Mouse (Mus musculus) spleen, adult 12 weeks (tissue): ENCODE measurements around the gene Fancd2.

Experiments used
- DNase-seq: peaks from one replicate; pipeline ENCODE4 v3.0.0; 2022; ENCODE audit warnings: low spot score

Fancd2 gene

DNA sequence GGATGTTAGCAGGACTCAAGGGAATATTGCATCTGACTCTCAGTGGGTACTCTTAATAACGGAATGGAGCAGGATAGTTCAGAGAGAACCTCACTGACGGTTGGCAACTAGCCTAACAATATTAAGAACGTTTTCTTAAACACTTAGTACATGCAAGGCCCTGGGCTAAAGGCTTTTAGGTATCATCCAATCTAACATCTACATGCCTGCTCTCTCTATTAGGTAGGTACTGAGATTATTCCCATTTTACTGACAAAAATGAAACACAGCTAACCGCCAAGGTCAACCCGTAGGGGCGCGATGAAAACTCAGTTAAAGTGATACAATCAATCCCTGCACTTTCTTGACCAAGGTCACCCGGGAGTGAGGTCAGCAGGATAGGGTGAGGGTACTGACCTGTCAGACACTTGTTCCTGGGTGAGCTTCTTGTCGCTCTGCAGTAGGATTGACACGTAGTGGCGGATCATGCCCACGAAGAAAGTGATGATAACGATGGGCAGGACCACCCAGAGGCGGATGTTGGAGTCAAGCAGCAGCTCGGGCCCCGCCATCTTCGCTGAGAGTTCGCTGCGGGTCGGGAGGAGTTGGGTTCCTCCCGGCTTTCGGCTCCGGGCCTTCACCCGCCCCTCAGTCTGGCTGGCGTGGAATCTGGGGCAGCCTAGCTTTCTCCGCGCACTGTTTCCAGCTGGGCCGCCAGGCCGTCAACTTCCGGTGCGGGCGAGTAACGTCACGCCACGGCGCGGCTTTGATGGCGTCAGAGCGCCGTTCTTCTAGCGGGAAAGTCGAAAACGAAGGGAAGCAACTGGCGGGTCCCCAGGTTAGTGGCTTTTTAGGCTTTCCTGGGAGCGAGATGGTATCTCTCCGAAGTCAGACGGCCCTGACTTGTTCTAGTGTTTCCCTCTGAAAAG, at the start of gene Fancd2, which contains the start of gene Emc3:
Fancd2 (plus strand) TSS at position 751 of the 908 bp plus-strand sequence.
Emc3 (minus strand) TSS at position 721 of the 908 bp plus-strand sequence.
- peak; percentile 94 for DNase-seq

- no peak for DNase-seq
Observed at GRCm38 (mm10) chr6:113482477-113483099, 48.9 kb upstream of the Fancd2 start.

- DNase-seq: peak; percentile 81
Observed at GRCm38 (mm10) chr6:113483100-113483615, 48.3 kb upstream of the Fancd2 start, which contains the start of gene Creld1. Creld1 (plus strand) TSS chr6:113483297.

DNA sequence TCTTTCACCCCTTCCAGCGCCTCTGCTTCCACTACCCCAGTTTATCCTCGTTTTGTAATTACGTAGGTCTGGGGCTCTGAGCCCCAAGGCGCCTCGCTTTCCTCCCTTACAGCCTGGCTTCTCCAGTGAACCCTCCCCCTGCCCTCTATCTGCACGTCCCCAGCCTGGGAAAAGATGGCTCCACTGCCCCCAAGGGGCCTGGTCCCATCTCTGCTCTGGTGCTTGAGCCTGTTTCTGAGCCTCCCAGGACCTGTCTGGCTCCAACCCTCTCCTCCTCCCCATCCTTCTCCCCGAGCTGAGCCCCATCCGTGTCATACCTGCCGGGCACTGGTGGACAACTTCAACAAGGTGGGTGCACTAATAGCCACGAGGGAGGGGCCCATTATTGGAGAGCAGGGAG, 47.8 kb upstream of the Fancd2 start:
- no peak for DNase-seq

GRCm38 (mm10) chr6:113487125-113487576, 44.3 kb upstream of the Fancd2 start:
- DNase-seq: no peak

GRCm38 (mm10) chr6:113489410-113489809, 42.1 kb upstream of the Fancd2 start:
- DNase-seq: no peak

DNA sequence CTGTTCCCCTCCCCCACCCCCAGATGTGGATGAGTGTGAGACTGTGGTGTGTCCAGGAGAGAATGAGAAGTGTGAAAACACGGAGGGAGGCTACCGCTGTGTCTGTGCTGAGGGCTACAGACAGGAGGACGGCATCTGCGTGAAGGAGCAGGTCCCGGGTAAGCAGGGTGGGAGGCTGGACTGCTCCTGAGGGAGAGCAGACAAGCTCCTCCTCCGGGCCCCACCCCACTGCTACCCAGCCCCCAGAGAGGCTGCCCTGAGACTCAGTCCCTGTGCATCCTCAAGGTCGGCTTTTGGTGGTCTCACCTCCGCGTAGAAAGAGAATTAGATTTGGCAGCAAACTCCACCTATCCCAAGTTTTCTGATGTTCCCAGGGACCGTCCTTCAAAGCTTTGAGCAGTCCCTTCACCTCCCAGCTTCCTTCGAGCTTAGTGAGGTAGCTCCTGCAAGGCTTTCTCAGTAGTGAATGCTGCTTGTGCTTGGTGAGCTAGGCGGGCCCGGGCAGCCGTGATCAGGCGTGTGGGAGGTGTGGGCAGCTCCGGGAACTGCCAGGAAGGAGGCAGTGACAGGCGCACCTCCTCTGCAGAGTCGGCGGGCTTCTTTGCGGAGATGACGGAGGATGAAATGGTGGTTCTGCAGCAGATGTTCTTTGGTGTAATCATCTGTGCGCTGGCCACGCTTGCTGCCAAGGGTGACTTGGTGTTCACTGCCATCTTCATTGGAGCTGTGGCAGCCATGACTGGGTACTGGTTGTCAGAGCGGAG, 39.2 kb upstream of the Fancd2 start:
- no peak for DNase-seq

DNA sequence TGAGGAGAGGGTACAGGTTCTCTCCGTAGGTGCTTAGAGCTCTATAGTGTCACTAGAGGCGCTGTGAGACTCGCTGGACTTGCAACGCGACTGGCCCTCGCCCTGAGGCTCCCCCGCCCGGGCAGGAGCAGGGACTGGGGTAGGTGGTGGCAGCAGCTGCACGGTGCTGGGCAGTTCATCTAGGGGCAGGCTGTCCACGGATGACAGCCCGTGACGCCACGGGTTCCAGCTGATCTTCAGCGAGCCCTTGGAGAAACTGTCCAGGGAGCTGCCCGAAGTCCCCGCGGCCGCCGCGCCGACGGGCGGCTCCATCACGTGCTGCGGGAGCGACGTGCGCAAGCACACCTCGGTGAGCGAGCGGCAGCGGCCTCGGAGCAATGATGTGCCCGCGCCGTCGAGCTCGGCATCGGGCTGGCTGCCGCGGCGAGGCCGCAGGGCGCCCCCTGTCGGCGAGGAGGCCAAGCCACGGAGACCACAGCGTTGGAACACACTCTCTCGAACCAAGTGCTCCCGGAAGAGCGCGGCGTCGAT, 37.2 kb upstream of the Fancd2 start:
- DNase-seq: peak; percentile 77

DNA sequence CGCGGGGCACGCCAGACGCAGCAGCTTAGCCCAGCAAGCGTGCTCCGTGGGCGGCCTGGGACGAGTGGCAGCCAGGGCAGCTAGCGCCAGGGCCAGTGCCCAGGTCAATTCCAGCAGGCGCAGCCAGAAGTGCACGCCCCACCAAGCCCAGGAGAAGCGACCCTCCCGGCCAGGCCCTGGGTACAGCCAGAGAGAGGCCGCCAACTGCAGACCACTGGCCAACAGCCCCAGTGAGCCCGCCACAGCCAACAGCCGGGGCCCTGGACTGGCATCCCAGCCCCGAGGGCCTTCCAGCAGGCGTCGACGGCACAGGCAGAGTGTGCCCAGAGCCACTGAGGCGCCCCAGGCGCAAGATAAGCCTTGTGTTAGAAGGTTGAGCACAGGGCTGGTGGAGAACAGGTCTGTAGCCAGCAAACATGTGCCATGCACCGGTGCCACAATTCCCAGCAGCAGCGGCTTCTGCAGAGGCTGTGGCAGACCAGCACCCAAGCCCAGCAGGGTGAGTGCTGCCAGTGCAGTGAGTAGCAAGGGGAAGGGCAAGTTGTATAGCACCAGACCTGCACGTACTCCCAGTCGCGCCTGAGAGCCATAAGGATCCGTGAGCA, 36.3 kb upstream of the Fancd2 start:
- no peak for DNase-seq

DNA sequence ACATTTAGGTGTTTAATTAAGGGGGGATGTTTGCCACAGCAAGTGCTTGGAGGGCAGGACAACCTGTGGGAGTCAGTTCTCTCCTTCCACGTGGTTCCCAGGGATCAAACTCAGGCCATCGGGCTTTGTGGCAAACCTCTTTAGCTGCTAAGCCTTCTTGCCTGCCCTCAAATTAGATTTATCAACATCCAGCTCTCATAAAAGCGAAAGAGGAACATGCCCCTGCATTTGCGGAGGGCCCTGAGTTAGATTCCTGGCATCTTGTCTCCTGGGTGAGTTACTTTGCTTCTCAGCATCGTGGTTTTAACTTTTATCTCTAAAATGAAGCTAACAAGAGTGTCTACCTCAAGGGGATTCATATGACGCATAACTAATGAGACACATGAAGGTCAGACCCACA, 32.1 kb upstream of the Fancd2 start:
- DNase-seq: no peak

DNA sequence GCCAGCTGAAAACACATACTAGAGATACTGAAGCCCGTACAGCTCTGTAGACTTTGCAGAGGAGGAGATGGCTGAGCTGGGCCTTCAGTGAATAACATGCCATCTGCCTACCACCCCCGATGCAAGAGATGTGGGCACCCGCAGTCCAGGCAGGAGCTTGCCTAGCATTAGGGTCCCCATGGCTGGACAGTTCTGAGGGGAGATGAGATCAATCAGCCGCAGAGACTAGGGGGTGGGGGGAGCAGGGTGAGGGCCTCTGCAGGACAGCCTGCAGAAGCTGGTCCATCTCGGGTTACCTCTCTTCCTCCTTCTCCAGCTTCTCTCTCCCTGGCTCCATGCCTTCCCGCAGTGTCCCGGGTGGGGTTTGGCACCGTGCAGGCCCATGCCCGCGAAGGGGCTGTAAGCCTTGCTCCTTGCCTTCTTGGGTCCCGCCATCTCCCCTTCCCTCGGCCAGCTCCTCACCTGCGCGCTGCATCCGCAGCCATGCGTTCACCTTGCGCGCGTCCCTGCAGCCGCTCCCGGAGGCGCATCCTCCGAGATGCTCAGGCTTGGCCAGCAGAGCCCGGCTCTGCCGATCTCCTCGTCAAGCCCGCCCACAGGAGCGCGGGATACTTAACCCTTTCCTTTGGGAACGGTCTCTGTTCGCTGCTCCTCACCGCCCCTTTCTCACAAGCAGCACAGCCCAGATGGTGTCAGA, 29.9 kb upstream of the Fancd2 start, which contains the start of gene Prrt3:
Prrt3 (minus strand) TSS at position 544 of the 697 bp plus-strand sequence.
- no peak for DNase-seq

DNA sequence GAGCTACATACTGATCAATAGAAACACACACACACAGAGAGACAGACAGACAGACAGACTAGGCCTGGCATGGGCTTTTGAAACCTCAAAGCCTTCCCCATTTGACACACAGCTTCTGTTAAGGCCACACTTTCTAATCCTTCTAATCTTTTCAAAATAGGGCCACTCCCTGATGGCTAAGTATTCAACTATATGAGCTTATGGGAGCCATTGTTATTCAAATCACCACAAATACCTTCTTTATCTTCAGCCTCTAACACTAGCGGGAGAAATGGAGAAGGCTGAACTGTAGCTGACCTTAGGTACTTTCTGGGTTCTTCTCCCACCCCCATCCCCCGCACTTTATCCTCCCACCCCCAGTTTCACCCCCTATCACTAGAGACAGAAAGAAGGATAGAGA, 28.7 kb upstream of the Fancd2 start:
- no peak for DNase-seq

DNA sequence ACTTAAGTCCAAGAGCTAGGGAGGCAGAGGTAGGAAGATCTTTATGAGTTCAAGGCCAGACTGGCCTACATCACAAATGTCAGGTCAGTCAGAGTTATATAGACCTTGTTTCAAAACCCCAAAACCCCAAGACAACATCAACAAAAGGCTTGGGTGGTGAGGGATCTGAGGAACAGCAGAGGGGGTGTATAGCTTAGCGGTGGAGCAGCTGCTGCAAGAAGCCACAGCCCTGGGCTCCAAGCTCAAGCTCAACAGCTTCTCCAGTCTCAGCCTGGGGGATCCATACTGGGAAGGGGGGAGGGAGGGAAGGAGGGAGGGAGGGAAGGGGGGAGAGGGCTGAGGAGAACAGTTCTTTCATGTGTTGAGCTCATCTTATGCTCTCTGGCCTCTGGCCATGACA, 25.8 kb upstream of the Fancd2 start:
- DNase-seq: no peak

GRCm38 (mm10) chr6:113507130-113507529, 24.4 kb upstream of the Fancd2 start:
- no peak for DNase-seq

GRCm38 (mm10) chr6:113508272-113508946, 23.1 kb upstream of the Fancd2 start:
- no peak for DNase-seq

DNA sequence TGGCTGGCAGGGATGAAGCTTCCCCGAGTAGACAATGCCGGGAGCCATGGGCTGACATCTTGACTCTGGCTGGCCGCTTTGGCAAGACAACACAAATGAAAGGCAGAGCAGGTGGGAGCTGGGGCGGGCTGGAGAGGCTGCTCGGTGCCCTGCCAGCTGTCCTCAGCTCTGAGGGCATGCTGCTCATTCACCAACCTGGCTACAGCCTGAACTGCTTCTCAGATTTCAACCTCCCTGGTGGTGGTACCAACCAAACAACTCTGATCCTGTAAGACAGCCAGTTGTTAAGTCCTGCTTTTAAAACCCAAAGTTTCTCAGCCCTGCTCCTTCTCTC, 22.6 kb upstream of the Fancd2 start:
- no peak for DNase-seq

DNA sequence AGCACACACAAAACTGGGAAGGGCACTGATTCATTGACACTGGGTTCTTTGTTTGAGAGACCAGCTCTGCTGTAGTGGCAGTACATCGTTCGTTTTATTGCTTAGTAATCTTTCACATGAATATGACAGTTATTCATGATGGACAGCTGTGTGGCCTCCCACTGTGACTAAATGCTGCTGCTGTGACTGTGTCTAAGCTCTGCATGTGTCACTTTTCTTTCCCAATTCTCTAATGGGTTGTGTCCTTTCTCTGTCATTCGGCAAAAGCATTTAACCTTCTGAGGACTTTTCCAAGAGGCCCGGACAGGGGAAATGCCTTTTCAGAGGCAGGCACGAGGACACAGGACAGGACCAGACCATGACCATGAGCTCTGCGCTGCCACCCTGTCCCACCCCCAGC, 17.5 kb upstream of the Fancd2 start:
- DNase-seq: no peak

DNA sequence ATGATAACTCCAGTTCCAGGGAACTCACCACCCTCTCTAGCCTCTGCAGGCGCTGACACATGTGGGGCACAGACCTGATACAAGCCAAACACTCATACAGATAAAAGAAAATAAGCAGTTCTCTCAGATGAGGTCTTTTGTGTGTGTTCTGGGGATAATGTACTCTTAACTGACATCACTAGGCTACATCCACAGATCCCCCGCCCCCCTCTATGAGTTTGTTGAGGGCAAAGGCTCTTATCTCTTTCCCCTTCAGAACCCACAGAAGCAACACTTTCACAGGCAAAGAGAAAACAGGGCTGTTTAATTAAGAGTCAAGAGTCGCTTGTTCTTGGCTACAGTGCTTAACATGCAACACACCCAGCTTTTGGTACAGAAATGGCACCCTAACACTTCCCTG, 16.9 kb upstream of the Fancd2 start:
- DNase-seq: no peak

DNA sequence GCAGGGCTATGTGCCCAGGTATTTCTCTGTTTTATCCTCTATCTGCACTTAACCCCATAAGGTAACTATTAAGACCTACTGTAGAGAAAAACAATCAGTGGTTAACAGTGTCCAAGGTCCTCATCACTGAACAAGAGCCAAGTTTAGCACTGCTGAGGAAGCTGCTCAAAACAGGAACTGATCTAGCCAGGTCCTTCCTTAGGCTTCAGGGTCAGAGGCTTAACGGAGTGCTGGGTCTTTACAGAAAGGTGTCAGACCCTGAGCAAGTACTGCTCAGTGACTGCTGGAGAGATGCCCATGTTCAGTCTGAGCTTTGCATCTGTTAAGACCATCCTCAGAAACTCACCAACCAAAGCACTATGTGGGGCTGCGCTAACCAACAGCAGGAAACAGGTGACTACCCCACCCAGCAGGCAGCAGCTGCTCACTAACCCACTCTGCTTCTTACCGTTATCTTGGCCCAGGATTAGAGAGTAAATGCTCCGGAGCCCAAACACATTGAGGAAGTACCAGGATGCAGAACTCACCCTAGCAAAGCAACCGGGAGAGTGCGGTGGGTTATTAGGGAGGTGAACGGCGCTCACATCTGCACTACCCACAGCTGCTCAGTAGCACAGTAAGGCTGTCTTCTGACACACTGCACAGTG, 13.9 kb upstream of the Fancd2 start:
- no peak for DNase-seq

- DNase-seq: no peak
Observed at GRCm38 (mm10) chr6:113522310-113522709, 9.2 kb upstream of the Fancd2 start.
